Mouse (Mus musculus) thymus, adult 18-20 months (tissue): ENCODE data around the gene Clcn1.

ENCODE experiments used
- DNase-seq, 2 experiments: peaks; one replicate each; pipeline ENCODE4 v3.0.0; 2022; ENCODE audit warnings: mixed read lengths in 2 of 2

Clcn1 gene

GRCm38 (mm10) chr6:42286448-42286847 lies at the start of gene Clcn1:
Gene Clcn1, plus strand, starts transcription at chr6:42286685.
- DNase-seq: no peak

- no peak for DNase-seq
These were observed 49.1 kb upstream of the Clcn1 start for GRCm38 (mm10) chr6:42237276-42237805.

- DNase-seq: no peak
These were observed 45.0 kb upstream of the Clcn1 start for GRCm38 (mm10) chr6:42241311-42242045.

GRCm38 (mm10) chr6:42245711-42246353 lies 40.7 kb upstream of the Clcn1 start, which contains the start of gene Gstk1:
Gene Gstk1, plus strand, starts transcription at chr6:42245935.
- peak; percentile 77 to 84 for DNase-seq

- no peak for DNase-seq
These were observed 39.3 kb upstream of the Clcn1 start for GRCm38 (mm10) chr6:42247173-42247572.

- no peak for DNase-seq
These were observed 38.5 kb upstream of the Clcn1 start for GRCm38 (mm10) chr6:42247981-42248380.

- DNase-seq: no peak
These were observed 34.7 kb upstream of the Clcn1 start for GRCm38 (mm10) chr6:42251791-42252190.

- no peak for DNase-seq
These were observed 33.4 kb upstream of the Clcn1 start for GRCm38 (mm10) chr6:42253103-42253502.

GRCm38 (mm10) chr6:42257303-42257863 lies 29.1 kb upstream of the Clcn1 start:
- peak; percentile 49 to 56 for DNase-seq

GRCm38 (mm10) chr6:42260430-42260829 lies 26.1 kb upstream of the Clcn1 start:
- no peak for DNase-seq

GRCm38 (mm10) chr6:42261524-42262170 lies 24.8 kb upstream of the Clcn1 start, which contains the start of gene Tmem139:
Gene Tmem139, plus strand, starts transcription at chr6:42261970.
- no peak for DNase-seq

GRCm38 (mm10) chr6:42264626-42265312 lies 21.7 kb upstream of the Clcn1 start, which contains the start of gene Casp2:
Gene Casp2, plus strand, starts transcription at chr6:42264985.
- DNase-seq: peak; percentile 95 to 97

GRCm38 (mm10) chr6:42265391-42266330 lies 20.8 kb upstream of the Clcn1 start:
- no peak for DNase-seq

GRCm38 (mm10) chr6:42270817-42271216 lies 15.7 kb upstream of the Clcn1 start:
- DNase-seq: no peak

- no peak for DNase-seq
These were observed 10.3 kb upstream of the Clcn1 start for GRCm38 (mm10) chr6:42276151-42276550.

GRCm38 (mm10) chr6:42282865-42283528 lies 3.5 kb upstream of the Clcn1 start:
- DNase-seq: no peak

GRCm38 (mm10) chr6:42287562-42287961 lies 1.1 kb downstream of the Clcn1 start:
- DNase-seq: no peak

- no peak for DNase-seq
These were observed 6.8 kb downstream of the Clcn1 start for GRCm38 (mm10) chr6:42293327-42293726.

GRCm38 (mm10) chr6:42295549-42296094 lies 9.1 kb downstream of the Clcn1 start:
- no peak for DNase-seq

- DNase-seq: no peak
These were observed 12.9 kb downstream of the Clcn1 start for GRCm38 (mm10) chr6:42299362-42299761.
